Mouse (Mus musculus): ENCODE results near the gene Rrn3. TPM values are rescaled to one million over a fixed set of nuclear protein-coding genes. Genes with fewer than 3 reads are reported as not detected.

Gene Rrn3
- total RNA-seq, 2 experiments from 2014 or later: 27.6 to 39.9 TPM

DNA sequence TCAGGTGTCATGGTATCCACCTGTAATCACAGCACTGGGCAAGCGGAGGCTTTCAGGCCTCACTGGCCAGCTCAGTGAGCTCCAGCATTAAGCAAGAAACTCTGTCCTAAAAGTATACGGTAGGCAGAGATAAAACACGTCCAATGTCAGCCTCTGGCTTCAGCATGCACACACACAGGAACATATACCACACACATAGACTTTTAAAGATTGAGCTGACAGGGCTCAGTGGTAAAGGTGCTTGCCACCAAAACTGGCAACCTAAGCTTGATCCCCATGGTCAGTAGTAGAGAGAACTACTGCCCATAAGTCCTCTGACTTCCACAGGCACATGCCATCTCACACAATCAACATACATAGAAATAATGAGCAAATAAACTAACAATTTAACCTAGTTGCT is 60.4 kb downstream of the Rrn3 start:
- ATAC-seq (replicated peaks; ENCODE audit: poor library complexity, severe bottlenecking): no peak

DNA sequence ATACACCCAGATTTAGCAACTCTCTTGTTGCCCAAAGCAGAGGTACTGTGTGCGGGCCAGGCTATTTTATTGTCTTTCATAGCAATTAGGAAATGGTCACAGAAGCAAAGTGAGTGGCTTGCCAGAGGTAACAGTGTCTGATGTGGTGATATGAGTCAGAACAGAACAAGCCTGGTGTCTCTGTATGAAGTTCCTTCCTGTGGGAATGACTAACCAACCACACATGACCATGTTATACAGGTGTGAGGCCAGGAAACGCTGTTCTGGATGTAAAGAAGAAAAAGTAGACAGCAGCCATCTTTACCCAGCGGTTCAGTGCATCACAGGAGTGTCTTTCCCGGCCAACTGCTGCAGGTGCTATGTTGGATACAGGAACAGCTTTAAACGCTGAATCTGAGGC is 64.5 kb downstream of the Rrn3 start:
- no peak for ATAC-seq (replicated peaks; ENCODE audit: poor library complexity, severe bottlenecking)

DNA sequence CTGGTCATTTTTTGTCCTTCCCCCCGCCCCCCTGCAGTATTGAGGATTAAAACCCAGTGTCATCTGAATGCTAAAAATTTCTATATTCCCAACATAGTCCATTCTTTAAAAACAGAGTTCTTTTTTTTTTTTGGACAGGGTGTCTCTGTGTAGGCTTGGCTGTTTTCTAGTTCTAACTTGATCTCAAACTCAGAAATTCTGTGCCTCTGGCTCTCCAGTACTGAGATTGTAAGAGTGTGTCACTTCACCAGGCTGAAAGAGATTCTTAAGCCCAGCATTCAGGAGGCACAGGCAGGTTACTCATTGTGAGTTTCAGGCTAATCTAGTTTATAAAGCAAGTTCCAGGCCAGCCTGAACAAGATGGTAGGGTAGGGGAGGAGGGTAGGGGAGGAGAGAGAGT is 66.2 kb downstream of the Rrn3 start:
- ATAC-seq (replicated peaks; ENCODE audit: poor library complexity, severe bottlenecking): no peak

DNA sequence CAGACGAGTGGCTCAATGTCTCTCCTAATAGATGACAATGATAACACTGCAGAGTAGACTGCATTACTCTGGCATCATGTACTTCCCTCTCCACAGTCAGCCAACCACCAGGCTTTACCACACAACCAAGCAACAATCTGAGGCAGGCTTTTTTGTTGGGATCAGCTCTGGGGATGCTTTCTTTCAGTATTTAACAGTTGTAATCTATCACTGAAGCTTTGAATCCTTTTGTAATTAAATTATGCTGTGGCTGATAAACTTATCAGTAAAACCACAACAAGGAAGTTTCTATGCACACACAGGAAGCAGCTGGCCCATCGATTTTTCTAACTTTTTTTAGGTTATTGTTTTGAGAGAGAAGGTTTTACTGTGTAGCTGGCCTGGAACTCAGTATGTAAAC is 67.8 kb downstream of the Rrn3 start:
- peak; percentile 68 for ATAC-seq (replicated peaks; ENCODE audit: poor library complexity, severe bottlenecking)

DNA sequence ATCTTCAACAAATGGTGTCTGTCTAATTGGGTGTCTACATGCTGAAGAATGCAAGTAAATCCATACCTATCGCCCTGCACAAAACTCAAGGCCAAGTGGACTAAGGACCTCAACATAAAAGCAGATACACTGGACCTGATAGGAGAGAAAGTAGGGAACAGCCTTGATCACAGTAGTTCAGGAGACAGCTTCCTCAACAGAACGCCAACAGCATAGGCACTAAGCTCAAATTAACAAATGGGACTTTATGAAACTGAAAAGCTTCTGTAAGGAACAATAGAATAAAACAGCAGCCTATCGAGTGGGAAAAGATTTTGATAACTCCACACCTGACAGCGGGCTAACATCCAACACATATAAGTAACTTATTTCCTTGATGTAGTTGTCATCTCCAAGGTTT is 70.9 kb downstream of the Rrn3 start:
- ATAC-seq (replicated peaks; ENCODE audit: poor library complexity, severe bottlenecking): no peak

DNA sequence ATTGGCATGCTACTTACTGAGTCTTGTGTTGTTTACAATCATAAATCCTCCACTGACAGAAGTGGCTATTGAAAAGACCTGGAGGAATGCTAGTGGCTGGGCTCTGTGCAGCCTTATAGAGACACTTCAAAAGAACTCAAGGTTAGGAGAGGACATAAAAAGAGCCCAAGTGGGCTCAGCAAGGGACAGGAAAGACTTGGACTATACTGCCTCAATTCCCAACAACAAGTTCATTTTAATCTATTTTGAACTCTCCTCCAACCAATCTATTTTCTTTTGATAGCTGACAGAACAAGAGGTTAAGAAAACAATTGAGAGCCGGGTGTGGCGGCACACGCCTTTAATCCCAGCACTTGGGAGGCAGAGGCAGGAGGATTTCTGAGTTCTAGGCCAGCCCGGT is 73.4 kb downstream of the Rrn3 start:
- no peak for ATAC-seq (replicated peaks; ENCODE audit: poor library complexity, severe bottlenecking)

Other genes starting within 250 kb of the Rrn3 start
- 18.8 and 32.3 TPM in 2 replicates for gene Parn, start 112.5 kb upstream of the Rrn3 start, total RNA-seq (2014; fragmentation: Nextera tagmentation)
- 49.3 and 55.0 TPM in 2 replicates for gene Parn, start 112.5 kb upstream of the Rrn3 start, total RNA-seq (2017)
- gene Bfar, start 108.8 kb upstream of the Rrn3 start, total RNA-seq (2014; fragmentation: Nextera tagmentation): 48.1 and 52.9 TPM in 2 replicates
- gene Bfar, start 108.8 kb upstream of the Rrn3 start, total RNA-seq (2017): 49.8 and 65.2 TPM in 2 replicates
- 10.4 and 21.6 TPM in 2 replicates for gene 3110001I22Rik, start 108.8 kb upstream of the Rrn3 start, total RNA-seq (2014; fragmentation: Nextera tagmentation)
- 23.8 and 25.2 TPM in 2 replicates for gene 3110001I22Rik, start 108.8 kb upstream of the Rrn3 start, total RNA-seq (2017)
- not detected in 2 replicates for gene Pla2g10, start 49.7 kb upstream of the Rrn3 start, total RNA-seq (2014; fragmentation: Nextera tagmentation)
- not detected in 2 replicates for gene Pla2g10, start 49.7 kb upstream of the Rrn3 start, total RNA-seq (2017)
- 61.4 and 76.5 TPM in 2 replicates for gene Ntan1, start 38.1 kb downstream of the Rrn3 start, total RNA-seq (2014; fragmentation: Nextera tagmentation)
- 51.9 and 56.2 TPM in 2 replicates for gene Ntan1, start 38.1 kb downstream of the Rrn3 start, total RNA-seq (2017)
- gene Pdxdc1, start 122.4 kb downstream of the Rrn3 start, total RNA-seq (2014; fragmentation: Nextera tagmentation): 48.3 and 52.0 TPM in 2 replicates
- 67.8 and 71.6 TPM in 2 replicates for gene Pdxdc1, start 122.4 kb downstream of the Rrn3 start, total RNA-seq (2017)
- not detected in 2 replicates for gene Mpv17l, start 122.5 kb downstream of the Rrn3 start, total RNA-seq (2014; fragmentation: Nextera tagmentation)
- gene Mpv17l, start 122.5 kb downstream of the Rrn3 start, total RNA-seq (2017): 0.65 TPM in 1 of 2 replicates, not detected in the other
- not detected in 2 replicates for gene 2900011O08Rik, start 205.9 kb downstream of the Rrn3 start, total RNA-seq (2014; fragmentation: Nextera tagmentation)
- gene 2900011O08Rik, start 205.9 kb downstream of the Rrn3 start, total RNA-seq (2017): 0.34 TPM in 1 of 2 replicates, not detected in the other
- 2.8 and 26.7 TPM in 2 replicates for gene Ifitm7, start 206.2 kb downstream of the Rrn3 start, total RNA-seq (2014; fragmentation: Nextera tagmentation)
- gene Ifitm7, start 206.2 kb downstream of the Rrn3 start, total RNA-seq (2017): 5.3 and 15.9 TPM in 2 replicates